Mouse (Mus musculus): ENCODE measurements around the gene Ccdc151.

DNA sequence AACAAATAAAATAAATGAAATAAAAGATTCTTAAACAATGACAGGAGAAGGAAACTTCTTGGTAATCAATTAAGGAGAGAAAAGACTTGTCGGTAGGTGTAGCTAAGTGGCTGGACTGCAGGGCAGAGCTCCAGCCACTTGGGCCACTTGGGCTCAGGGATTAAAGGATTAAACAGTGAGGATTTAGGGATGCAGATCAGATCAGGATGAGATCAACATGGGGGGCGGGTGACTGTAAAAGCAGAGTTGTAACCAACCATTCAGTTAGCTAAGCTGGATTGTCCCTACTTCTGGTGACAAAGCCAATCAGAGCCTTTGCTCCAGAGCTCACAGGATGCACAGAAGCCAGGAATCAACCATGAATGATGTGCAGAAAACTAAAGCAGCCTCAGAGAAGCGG, 18.5 kb downstream of the Ccdc151 start:
- TF ChIP-seq CTCF (IDR thresholded peaks at IDR 0.05; ENCODE audit: low read depth, low read length) (no peak), POLR2A (IDR thresholded peaks at IDR 0.05; ENCODE audit: extremely low read depth, insufficient read depth, low read length) (no peak)

Data from liver, adult 2 months (tissue).